ENCODE assay signal across 20 mouse cellular contexts in the genomic region with DNA sequence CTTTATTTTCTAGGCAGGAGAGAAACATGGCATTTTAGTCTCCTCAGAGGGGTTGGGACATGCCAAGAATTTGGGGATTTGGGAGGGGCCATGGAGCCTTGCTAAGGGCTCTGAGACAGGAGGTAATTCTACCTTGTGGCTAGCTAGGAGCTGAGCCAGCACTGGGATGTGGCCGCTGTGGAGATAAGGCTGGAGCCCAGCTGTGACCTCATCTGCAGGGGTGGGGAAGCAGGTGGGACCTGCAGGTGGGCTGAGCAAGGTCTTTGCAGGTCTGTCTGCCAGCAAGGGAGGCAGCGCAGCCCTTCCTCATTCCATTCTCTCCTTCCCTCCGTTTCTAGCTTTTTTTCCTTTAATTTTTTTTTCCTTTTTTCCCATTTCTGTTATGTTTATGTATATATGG. TPM values are rescaled to one million over a fixed set of nuclear protein-coding genes. Genes with fewer than 3 reads are reported as not detected.
DNase-seq lines count a peak whose midpoint lies in the region; ATAC-seq and TF ChIP-seq lines count a peak whose summit lies in the region.
"Had no signal": no experiment of that assay in that cellular context is flagged by ENCODE, and none has a peak within 500 bp of the region (broad histone marks: within the 10 kb centered on the region; RNA-seq: fewer than 3 reads in every experiment).

No protein-coding gene starts in this region.

- no peak overlapping the region for H3K4me3 ChIP-seq in layer of hippocampus, adult 2 months
- no peak overlapping the region for H3K4me3 ChIP-seq in embryonic facial prominence, embryonic 13.5 days
- H3K4me3 ChIP-seq in liver, embryonic 15.5 days (replicated peaks) = no peak overlapping the region
- H3K4me3 ChIP-seq: erythroblast, embryonic 14.5 days; lung, embryonic 15.5 days; stomach, embryonic 15.5 days had no signal

- no peaks in the 10 kb centered on the region for H3K27me3 ChIP-seq in embryonic facial prominence, embryonic 13.5 days
- H3K27me3 ChIP-seq in liver, embryonic 15.5 days = no peaks in the 10 kb centered on the region
- H3K27me3 ChIP-seq: lung, embryonic 15.5 days; stomach, embryonic 15.5 days had no signal

- TF ChIP-seq CTCF in layer of hippocampus, adult 2 months (conservative IDR thresholded peaks at IDR 0.05) = no peak

- H3K4me1 ChIP-seq in embryonic facial prominence, embryonic 13.5 days = peaks cover 27% of the 10 kb centered on the region
- peaks cover 70% of the 10 kb centered on the region for H3K4me1 ChIP-seq in liver, embryonic 15.5 days (replicated peaks)

- WGBS in embryonic facial prominence, embryonic 13.5 days = 45% methylated on average over 3 of the region's 3 CpGs
- WGBS in liver, embryonic 15.5 days (ENCODE audit: insufficient replicate concordance) = 64% methylated on average over 3 of the region's 3 CpGs

- no peak for ATAC-seq in embryonic facial prominence, embryonic 13.5 days (ENCODE audit: insufficient number of reproducible peaks, insufficient read depth, low FRiP score, low TSS enrichment, low read depth)
- no peak for ATAC-seq in liver, embryonic 15.5 days (ENCODE audit: insufficient read depth)
- ATAC-seq: forebrain, embryonic 16.5 days; hindbrain, postnatal 0 days; midbrain, embryonic 16.5 days had no signal

- no peak for DNase-seq in layer of hippocampus, adult 2 months (ENCODE audit: low spot score in 2 of 2)
- DNase-seq in layer of hippocampus, postnatal 25 days (ENCODE audit: extremely low spot score in 1 of 2, low spot score in 1 of 2) = no peak
- peak; percentile 66 for DNase-seq in thymus, postnatal 25 days
- no peak for DNase-seq in urinary bladder, postnatal 4 days (ENCODE audit: low spot score in 2 of 2)
- DNase-seq in cerebellum, adult 9-11 months = no peak
- no peak for DNase-seq in gastrocnemius, postnatal 14 days
- DNase-seq: adrenal gland, postnatal 10 days; cerebellum, adult 8-10 months; gastrocnemius, postnatal 36 days; kidney, adult 18-20 months; kidney, postnatal 36 days; left cerebral cortex, postnatal 4 days had no signal

- peak overlapping the region; percentile 87 for H3K27ac ChIP-seq in layer of hippocampus, adult 2 months
- peak overlapping the region; percentile 52 for H3K27ac ChIP-seq in embryonic facial prominence, embryonic 13.5 days
- H3K27ac ChIP-seq in liver, embryonic 15.5 days (replicated peaks) = peak overlapping the region; percentile 98
- H3K27ac ChIP-seq: hindbrain, postnatal 0 days; lung, embryonic 15.5 days; stomach, embryonic 15.5 days had no signal

- H3K9ac ChIP-seq in embryonic facial prominence, embryonic 13.5 days = no peak overlapping the region
- H3K9ac ChIP-seq in liver, embryonic 15.5 days = peak overlapping the region; percentile 64; the same call in 1 of the 2 replicates
- H3K9ac ChIP-seq: lung, embryonic 15.5 days; stomach, embryonic 15.5 days had no signal

- intact Hi-C loops in gastrocnemius, postnatal 14 days (cut with DNase I; ENCODE audit: low total_unique reads) = no loop called here

- H3K36me3 ChIP-seq in embryonic facial prominence, embryonic 13.5 days = peaks cover 7% of the 10 kb centered on the region
- H3K36me3 ChIP-seq in liver, embryonic 15.5 days (replicated peaks) = peaks cover 91% of the 10 kb centered on the region
- H3K36me3 ChIP-seq: lung, embryonic 15.5 days; stomach, embryonic 15.5 days had no signal

- H3K9me3 ChIP-seq in embryonic facial prominence, embryonic 13.5 days = no peaks in the 10 kb centered on the region
- no peaks in the 10 kb centered on the region for H3K9me3 ChIP-seq in liver, embryonic 15.5 days (replicated peaks)
- H3K9me3 ChIP-seq: lung, embryonic 15.5 days; stomach, embryonic 15.5 days had no signal

- H3K4me2 ChIP-seq in embryonic facial prominence, embryonic 13.5 days = no peak overlapping the region
- peak overlapping the region; percentile 70 for H3K4me2 ChIP-seq in liver, embryonic 15.5 days
- H3K4me2 ChIP-seq: lung, embryonic 15.5 days; stomach, embryonic 15.5 days had no signal

RNA-seq across cellular contexts. Expression of gene Fam117a, which starts 21.4 kb away (rescaled TPM):
- 1 to 10 TPM; 4.1 to 6.0 TPM for total RNA-seq in layer of hippocampus, adult 2 months (2021)
- total RNA-seq in layer of hippocampus, postnatal 25 days (2021) = 1 to 10 TPM; 3.2 to 7.2 TPM
- 13.3 and 17.4 TPM in 2 replicates for polyA plus RNA-seq in embryonic facial prominence, embryonic 13.5 days (2015; fragmentation: Nextera tagmentation; extraction: Ambion mirVana)
- polyA plus RNA-seq in liver, embryonic 15.5 days (2015; fragmentation: Nextera tagmentation; extraction: Ambion mirVana) = 75.3 and 78.9 TPM in 2 replicates
- 1 to 10 TPM; 4.4 to 6.5 TPM for total RNA-seq in gastrocnemius, postnatal 14 days (2021)

RNA-seq across cellular contexts. Expression of gene Slc35b1, which starts 26.2 kb away (rescaled TPM):
- 10 to 100 TPM; 64.4 to 69.2 TPM for total RNA-seq in layer of hippocampus, adult 2 months (2021)
- 10 to 100 TPM; 69.7 to 69.9 TPM for total RNA-seq in layer of hippocampus, postnatal 25 days (2021)
- polyA plus RNA-seq in embryonic facial prominence, embryonic 13.5 days (2015; fragmentation: Nextera tagmentation; extraction: Ambion mirVana) = 120 and 133 TPM in 2 replicates
- polyA plus RNA-seq in liver, embryonic 15.5 days (2015; fragmentation: Nextera tagmentation; extraction: Ambion mirVana) = 39.2 and 40.6 TPM in 2 replicates
- 10 to 100 TPM; 36.6 to 37.8 TPM for total RNA-seq in gastrocnemius, postnatal 14 days (2021)

RNA-seq across cellular contexts. Expression of gene Kat7, which starts 48.2 kb away (rescaled TPM):
- total RNA-seq in layer of hippocampus, adult 2 months (2021) = 10 to 100 TPM; 83.3 to 85.7 TPM
- 10 to 100 TPM; 74.8 to 75.5 TPM for total RNA-seq in layer of hippocampus, postnatal 25 days (2021)
- 67.0 and 67.2 TPM in 2 replicates for polyA plus RNA-seq in embryonic facial prominence, embryonic 13.5 days (2015; fragmentation: Nextera tagmentation; extraction: Ambion mirVana)
- 30.6 and 30.8 TPM in 2 replicates for polyA plus RNA-seq in liver, embryonic 15.5 days (2015; fragmentation: Nextera tagmentation; extraction: Ambion mirVana)
- total RNA-seq in gastrocnemius, postnatal 14 days (2021) = 10 to 100 TPM; 21.7 to 24.4 TPM

RNA-seq across cellular contexts. Expression of gene Spop, which starts 55.6 kb away (rescaled TPM):
- total RNA-seq in layer of hippocampus, adult 2 months (2021) = 100 to 1,000 TPM; 170 to 176 TPM
- 100 to 1,000 TPM; 159 to 170 TPM for total RNA-seq in layer of hippocampus, postnatal 25 days (2021)
- 147 and 185 TPM in 2 replicates for polyA plus RNA-seq in embryonic facial prominence, embryonic 13.5 days (2015; fragmentation: Nextera tagmentation; extraction: Ambion mirVana)
- 66.6 and 67.5 TPM in 2 replicates for polyA plus RNA-seq in liver, embryonic 15.5 days (2015; fragmentation: Nextera tagmentation; extraction: Ambion mirVana)
- 100 to 1,000 TPM; 173 to 190 TPM for total RNA-seq in gastrocnemius, postnatal 14 days (2021)
